Mouse (Mus musculus): Measurements from ENCODE around the gene Serinc5. TPM values are rescaled to one million over a fixed set of nuclear protein-coding genes. Genes with fewer than 3 reads are reported as not detected.
"Not testable (repeated sequence)": the region's sequence is repeated elsewhere in the genome, so short reads cannot be mapped to it uniquely, and the experiment has no call there.

Serinc5 gene
- polyA plus RNA-seq, 1 experiment from 2014 or later: 13.3 TPM

DNA sequence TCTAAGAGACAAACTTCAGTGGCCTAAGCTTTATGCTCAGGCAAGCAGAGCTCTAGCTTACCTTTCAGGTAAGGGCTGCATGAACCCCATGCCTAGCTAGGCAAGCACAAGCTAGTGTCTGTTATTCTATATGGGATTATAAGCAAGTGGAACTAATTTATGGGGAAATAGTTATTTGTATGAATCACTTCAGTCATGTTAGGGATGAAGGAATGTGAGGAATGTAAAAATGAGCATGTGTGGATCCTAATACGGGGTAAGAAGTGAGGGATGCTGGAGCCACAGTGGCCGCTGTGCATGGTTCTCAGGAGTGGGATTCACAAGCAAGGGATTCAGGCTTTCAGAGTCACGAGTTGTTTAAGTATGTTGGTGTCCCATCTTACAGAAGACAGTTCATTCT is 64.4 kb downstream of the Serinc5 start:
- Histone ChIP-seq H3K4me2 (no peak overlapping the region), H3K9ac (no peak overlapping the region), H3K4me1 (peaks cover 5% of the 10 kb centered on the region; the same call in 1 of the 2 replicates), H3K27me3 (no peaks in the 10 kb centered on the region), H3K27ac (no peak overlapping the region), H3K4me3 (no peak overlapping the region), H3K9me3 (replicated peaks) (no peaks in the 10 kb centered on the region), H3K36me3 (ENCODE audit: poor library complexity, severe bottlenecking) (no peaks in the 10 kb centered on the region)
- ATAC-seq: no peak
- 76% methylated on average over 3 of the region's 3 CpGs for WGBS

DNA sequence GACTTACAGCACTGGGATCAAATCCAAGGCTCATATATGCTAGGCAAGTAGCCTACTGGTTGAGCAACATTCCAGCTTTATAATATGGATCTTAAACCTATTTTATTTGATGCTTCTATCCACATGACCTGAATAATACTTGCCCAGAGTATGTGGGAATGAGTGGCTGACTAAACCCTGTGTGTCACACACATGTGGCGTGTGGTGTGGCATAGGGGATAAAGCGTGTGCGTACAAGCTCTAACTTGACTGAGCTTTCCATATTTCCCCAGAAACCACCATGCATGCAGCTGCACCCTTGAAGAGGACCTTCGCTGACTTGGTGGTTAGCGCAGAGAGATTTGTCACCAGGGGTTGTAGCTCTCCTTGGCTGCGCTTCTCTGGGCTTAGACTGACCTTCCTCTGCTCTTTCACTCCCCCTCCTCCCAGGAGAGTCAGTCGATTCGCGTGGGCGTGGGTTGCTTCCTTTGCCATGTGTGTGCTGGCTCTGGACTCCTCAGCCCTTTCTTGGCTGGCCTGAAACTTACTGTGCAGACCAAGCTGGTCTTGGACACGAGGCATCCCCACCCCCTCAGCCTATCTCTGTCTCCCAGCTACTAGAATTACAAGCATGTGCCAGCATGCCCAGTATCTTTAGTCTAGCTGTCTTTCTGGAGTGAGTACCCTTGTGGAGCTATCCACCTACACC is 65.2 kb downstream of the Serinc5 start:
- Histone ChIP-seq H3K4me3 (no peak overlapping the region), H3K4me1 (peaks cover 5% of the 10 kb centered on the region; the same call in 1 of the 2 replicates), H3K9me3 (replicated peaks) (no peaks in the 10 kb centered on the region), H3K36me3 (ENCODE audit: poor library complexity, severe bottlenecking) (no peaks in the 10 kb centered on the region), H3K27ac (no peak overlapping the region), H3K27me3 (no peaks in the 10 kb centered on the region), H3K4me2 (no peak overlapping the region), H3K9ac (no peak overlapping the region)
- no peak for ATAC-seq
- 80% methylated on average over 11 of the region's 11 CpGs for WGBS

DNA sequence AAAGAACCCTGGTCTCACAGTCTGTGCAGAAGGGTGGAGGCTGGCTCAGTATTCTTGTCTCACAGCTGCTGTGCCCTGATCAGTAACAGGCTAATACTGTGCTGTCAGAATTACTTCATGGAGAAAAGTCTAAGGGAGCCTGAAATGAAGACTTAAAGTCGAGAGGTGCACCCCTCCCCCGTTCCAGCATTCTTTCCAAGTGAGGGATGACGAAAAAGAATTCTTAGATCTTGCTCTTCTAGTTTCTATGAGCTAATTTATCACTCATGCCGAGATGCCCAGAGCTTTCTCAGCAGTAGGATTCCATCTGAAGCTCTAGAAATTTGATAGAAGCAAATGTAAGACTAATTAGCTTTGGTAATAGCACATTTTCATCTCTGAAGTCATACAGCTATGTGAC is 66.8 kb downstream of the Serinc5 start:
- Histone ChIP-seq H3K9ac (no peak overlapping the region), H3K4me1 (peaks cover 5% of the 10 kb centered on the region; the same call in 1 of the 2 replicates)
- WGBS: 69% methylated on average over 4 of the region's 4 CpGs

DNA sequence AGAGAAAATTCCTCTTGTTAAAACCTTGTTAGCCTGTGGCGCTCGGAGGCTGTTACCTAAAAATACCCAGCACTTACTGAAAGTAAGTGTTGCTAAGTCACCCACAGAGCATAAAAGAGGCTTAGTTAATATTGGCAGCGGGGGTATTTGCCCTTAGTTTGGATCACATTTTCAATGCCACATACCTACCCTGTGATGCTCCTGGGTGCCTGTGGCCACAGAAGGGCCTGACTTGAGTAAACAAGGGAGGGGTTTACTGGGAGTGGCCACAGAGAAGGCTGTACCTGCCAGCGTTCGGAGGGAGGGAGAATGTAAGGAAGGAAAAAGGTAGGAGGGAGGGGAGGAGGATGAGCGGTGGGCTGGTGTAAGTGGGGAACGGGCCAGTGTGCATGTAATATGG is 68.8 kb downstream of the Serinc5 start:
- Histone ChIP-seq H3K9ac (no peak overlapping the region), H3K4me1 (peaks cover 10% of the 10 kb centered on the region; the same call in 1 of the 2 replicates), H3K4me2 (no peak overlapping the region), H3K9me3 (replicated peaks) (no peaks in the 10 kb centered on the region), H3K27ac (no peak overlapping the region), H3K36me3 (ENCODE audit: poor library complexity, severe bottlenecking) (no peaks in the 10 kb centered on the region), H3K4me3 (no peak overlapping the region), H3K27me3 (no peaks in the 10 kb centered on the region)
- 85% methylated on average over 7 of the region's 7 CpGs for WGBS
- no peak for ATAC-seq

More for the DNA sequence above, 66.8 kb downstream of the Serinc5 start:
- no peak overlapping the region for H3K4me2 ChIP-seq
- no peak for ATAC-seq
- H3K4me3 ChIP-seq: no peak overlapping the region
- no peaks in the 10 kb centered on the region for H3K27me3 ChIP-seq
- H3K9me3 ChIP-seq (replicated peaks): no peaks in the 10 kb centered on the region
- no peaks in the 10 kb centered on the region for H3K36me3 ChIP-seq (ENCODE audit: poor library complexity, severe bottlenecking)
- H3K27ac ChIP-seq: no peak overlapping the region

DNA sequence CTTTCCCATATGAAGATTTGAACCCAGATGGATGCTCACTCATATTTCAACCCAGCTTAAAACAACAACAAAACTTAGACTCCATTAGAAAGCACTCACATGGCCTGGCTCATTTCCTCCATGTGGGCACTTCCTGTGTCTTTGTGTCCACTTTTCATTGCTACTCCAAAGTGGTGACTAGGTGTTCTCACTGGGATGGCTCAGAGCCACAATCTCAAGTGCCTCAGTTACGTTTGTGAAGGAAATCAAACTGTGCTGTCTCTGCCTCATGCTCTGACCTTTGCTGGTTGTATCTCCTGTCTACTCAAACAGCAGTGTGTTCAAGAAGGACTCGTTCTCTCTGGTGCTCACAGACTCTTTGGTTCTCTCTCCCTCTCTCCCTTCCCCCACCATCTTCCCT is 70.7 kb downstream of the Serinc5 start:
- Histone ChIP-seq H3K9ac (no peak overlapping the region), H3K9me3 (replicated peaks) (no peaks in the 10 kb centered on the region), H3K4me1 (0 out of 2 replicates have a peak, but pooled peaks cover 5% of the 10 kb centered on the region), H3K4me2 (no peak overlapping the region), H3K36me3 (ENCODE audit: poor library complexity, severe bottlenecking) (peaks cover 6% of the 10 kb centered on the region; the same call in 1 of the 2 replicates), H3K4me3 (no peak overlapping the region), H3K27ac (no peak overlapping the region), H3K27me3 (no peaks in the 10 kb centered on the region)
- no peak for ATAC-seq
- 75% methylated on average over 2 of the region's 2 CpGs for WGBS

DNA sequence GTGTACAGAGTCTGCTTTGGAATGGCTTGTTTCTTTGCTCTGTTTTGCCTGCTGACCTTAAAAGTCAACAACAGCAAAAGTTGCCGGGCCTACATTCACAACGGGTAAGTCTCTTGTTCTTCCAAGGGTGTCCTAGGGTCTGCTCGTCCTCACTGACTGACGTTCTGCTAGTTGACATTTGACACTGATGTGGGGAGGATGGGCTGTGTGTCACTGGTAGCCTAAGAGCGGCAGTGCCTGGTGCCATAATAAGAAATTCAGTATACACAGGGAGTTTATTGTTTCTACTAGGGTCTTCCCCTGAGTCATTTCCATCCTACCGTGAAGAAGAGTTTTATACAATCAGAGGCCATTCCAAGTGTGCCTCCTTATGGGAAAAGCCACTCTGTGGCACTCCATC is 71.9 kb downstream of the Serinc5 start:
- no peak overlapping the region for H3K4me3 ChIP-seq
- H3K4me1 ChIP-seq: 0 out of 2 replicates have a peak, but pooled peaks cover 5% of the 10 kb centered on the region
- H3K9ac ChIP-seq: no peak overlapping the region
- no peaks in the 10 kb centered on the region for H3K9me3 ChIP-seq (replicated peaks)
- H3K27me3 ChIP-seq: no peaks in the 10 kb centered on the region
- H3K4me2 ChIP-seq: no peak overlapping the region
- WGBS: 69% methylated on average over 6 of the region's 6 CpGs
- H3K27ac ChIP-seq: no peak overlapping the region
- H3K36me3 ChIP-seq (ENCODE audit: poor library complexity, severe bottlenecking): peaks cover 9% of the 10 kb centered on the region; the same call in 1 of the 2 replicates
- no peak for ATAC-seq

DNA sequence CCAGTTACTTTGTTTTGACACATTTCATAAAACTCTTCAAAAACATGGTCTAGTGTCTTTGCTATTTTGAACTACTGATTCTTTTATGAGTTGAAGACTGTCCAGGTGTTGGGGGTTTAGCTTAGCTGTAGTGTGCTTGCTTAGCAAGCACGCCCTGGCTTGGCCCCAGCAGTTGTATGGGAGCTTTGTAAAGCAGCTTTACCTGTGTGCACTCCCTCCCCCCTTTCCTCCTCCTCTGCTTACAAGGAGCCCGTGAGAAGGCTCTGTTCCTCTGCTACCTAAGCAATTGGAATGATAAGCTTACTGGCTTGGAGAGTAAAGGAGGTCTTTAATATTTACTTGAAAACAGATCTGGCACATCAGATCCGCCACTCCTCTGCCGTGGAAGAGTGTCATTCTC is 72.6 kb downstream of the Serinc5 start:
- Histone ChIP-seq H3K36me3 (ENCODE audit: poor library complexity, severe bottlenecking) (peaks cover 13% of the 10 kb centered on the region; the same call in 1 of the 2 replicates), H3K4me1 (0 out of 2 replicates have a peak, but pooled peaks cover 5% of the 10 kb centered on the region), H3K9me3 (replicated peaks) (no peaks in the 10 kb centered on the region), H3K27ac (no peak overlapping the region), H3K4me3 (no peak overlapping the region), H3K27me3 (no peaks in the 10 kb centered on the region), H3K4me2 (no peak overlapping the region), H3K9ac (no peak overlapping the region)
- ATAC-seq: no peak
- WGBS: 67% methylated on average over 4 of the region's 4 CpGs

DNA sequence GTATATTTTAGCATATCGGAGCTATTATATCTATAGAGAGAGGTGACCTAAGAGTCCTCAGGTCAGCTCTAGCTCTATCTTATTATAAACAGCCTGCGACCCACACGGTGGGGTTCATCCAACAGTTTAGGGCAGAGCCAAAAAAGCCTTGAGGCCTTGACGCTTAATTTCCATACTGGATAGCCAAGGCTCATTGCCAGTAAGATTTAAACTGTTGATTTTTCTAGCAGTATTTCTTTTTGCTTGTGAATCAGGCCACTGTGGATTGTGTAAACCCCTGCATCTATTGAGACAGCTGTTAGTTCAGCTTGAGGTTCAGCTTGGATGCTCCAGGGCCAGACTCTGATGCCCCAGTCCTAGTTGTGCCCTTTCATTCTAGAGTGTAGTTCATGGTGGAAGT is 73.4 kb downstream of the Serinc5 start:
- no peaks in the 10 kb centered on the region for H3K9me3 ChIP-seq (replicated peaks)
- H3K4me2 ChIP-seq: no peak overlapping the region
- no peak for ATAC-seq
- 90% methylated on average over 4 of the region's 4 CpGs for WGBS
- H3K9ac ChIP-seq: no peak overlapping the region
- H3K27ac ChIP-seq: no peak overlapping the region
- H3K27me3 ChIP-seq: no peaks in the 10 kb centered on the region
- H3K4me3 ChIP-seq: no peak overlapping the region
- H3K36me3 ChIP-seq (ENCODE audit: poor library complexity, severe bottlenecking): peaks cover 13% of the 10 kb centered on the region; the same call in 1 of the 2 replicates
- 0 out of 2 replicates have a peak, but pooled peaks cover 5% of the 10 kb centered on the region for H3K4me1 ChIP-seq

DNA sequence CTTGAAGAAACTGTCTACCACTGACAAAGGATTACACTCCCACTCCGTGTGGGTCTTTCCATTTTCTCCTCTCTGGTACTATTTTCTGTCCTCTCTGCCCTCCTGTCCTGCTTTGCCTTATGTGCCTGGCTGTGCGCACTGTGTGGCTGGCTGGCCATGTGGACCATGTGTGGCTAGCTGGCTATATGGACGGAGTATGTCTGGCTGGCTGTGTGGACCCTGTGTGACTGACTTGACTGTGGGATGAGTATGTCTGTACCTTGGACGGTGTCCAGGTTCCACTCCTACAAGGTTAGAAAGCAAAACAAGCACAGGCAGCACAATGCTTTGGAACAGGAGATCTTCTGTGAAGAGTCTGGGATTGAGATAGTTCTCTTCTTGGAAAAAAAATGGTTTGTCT is 74.4 kb downstream of the Serinc5 start:
- H3K4me1 ChIP-seq: 0 out of 2 replicates have a peak, but pooled peaks cover 5% of the 10 kb centered on the region
- H3K36me3 ChIP-seq (ENCODE audit: poor library complexity, severe bottlenecking): peaks cover 13% of the 10 kb centered on the region; the same call in 1 of the 2 replicates
- H3K27me3 ChIP-seq: no peaks in the 10 kb centered on the region
- ATAC-seq: no peak
- no peaks in the 10 kb centered on the region for H3K9me3 ChIP-seq (replicated peaks)
- H3K27ac ChIP-seq: no peak overlapping the region
- H3K4me2 ChIP-seq: no peak overlapping the region
- no peak overlapping the region for H3K9ac ChIP-seq
- 95% methylated on average over 4 of the region's 4 CpGs for WGBS
- H3K4me3 ChIP-seq: no peak overlapping the region

DNA sequence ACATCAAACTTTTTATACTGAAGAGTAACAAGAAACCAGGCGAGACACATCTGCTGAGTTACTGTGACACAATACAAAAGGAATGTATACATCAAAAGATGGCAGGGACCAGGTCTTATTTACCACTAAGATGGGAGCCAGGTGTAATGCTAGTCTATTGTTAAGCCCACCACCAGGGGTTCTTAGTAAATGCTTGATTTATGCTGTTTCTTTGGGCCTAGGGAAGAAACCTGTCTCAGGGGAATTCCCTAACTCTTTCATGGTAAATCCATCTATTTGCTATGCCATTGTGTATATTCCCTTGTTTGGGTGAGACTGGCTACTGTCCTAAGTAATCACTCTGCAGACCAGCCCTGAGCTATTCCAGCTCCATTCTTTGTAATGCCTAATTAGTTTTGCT is 76.3 kb downstream of the Serinc5 start:
- not testable (repeated sequence) for H3K27ac ChIP-seq; H3K9me3 ChIP-seq (replicated peaks); H3K9ac ChIP-seq; H3K4me1 ChIP-seq; ATAC-seq; H3K4me3 ChIP-seq; H3K4me2 ChIP-seq; H3K27me3 ChIP-seq
- WGBS: 79% methylated on average over 1 of the region's 1 CpGs
- H3K36me3 ChIP-seq (ENCODE audit: poor library complexity, severe bottlenecking): peaks cover 13% of the 10 kb centered on the region; the same call in 1 of the 2 replicates

DNA sequence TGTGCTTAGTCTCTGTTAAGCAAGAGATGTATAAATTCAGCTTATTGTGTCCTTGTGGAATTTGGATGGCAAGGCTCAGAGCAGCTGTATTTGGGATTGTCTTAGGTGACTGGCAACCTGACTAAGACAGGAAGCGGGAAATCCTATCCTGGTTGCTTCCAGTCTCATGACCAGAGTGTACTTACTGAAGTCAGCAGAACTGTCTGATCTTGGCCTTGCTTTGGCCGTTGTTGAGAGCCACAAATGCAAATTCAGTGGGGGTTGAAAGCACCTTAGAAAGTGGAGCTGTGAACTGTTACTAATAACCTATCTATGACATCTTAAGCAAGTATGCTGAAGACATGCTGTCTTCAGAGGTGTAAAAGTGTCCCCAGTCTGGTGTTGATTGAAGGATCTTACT is 78.2 kb downstream of the Serinc5 start:
- H3K27me3 ChIP-seq: no peaks in the 10 kb centered on the region
- H3K9me3 ChIP-seq (replicated peaks): no peaks in the 10 kb centered on the region
- H3K4me2 ChIP-seq: no peak overlapping the region
- H3K27ac ChIP-seq: no peak overlapping the region
- H3K4me1 ChIP-seq: no peaks in the 10 kb centered on the region
- no peak for ATAC-seq
- H3K4me3 ChIP-seq: no peak overlapping the region
- peaks cover 13% of the 10 kb centered on the region; the same call in 1 of the 2 replicates for H3K36me3 ChIP-seq (ENCODE audit: poor library complexity, severe bottlenecking)
- no peak overlapping the region for H3K9ac ChIP-seq
- 90% methylated on average over 2 of the region's 2 CpGs for WGBS

DNA sequence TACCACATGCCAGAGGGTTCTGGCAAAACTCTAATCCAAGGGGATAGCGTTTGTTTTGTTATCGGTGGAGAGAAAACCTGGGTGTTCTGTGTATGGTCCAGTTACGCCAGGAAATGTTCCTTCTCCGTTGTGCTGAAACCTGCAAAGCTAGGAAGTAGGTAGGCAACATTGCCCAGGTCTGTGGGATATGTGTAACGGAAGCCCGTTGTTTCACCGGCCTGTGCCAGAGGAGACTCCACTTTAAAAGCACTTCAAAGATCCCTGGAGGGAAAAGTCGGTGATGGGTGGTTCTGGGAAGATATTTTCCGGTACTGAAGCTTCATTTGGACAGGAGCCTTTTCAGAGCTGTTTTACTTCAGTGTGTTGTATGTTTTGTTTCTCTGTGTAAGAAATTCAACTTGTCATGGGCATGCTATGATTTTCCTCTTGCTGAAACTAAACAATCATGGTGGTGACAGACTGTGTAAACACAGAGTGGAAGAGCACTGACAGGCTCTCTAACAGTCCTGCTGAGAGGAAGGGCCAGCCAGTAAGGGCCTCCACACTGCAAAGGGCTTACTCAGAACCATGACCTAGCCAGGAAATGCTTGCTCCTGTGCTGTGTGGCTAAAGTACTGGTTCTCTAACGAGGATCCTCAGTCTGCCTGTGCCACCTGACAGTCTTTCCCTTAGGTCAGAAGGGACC is 83.1 kb downstream of the Serinc5 start:
- Histone ChIP-seq H3K27me3 (no peaks in the 10 kb centered on the region), H3K4me1 (peaks cover 17% of the 10 kb centered on the region), H3K27ac (no peak overlapping the region), H3K4me3 (no peak overlapping the region), H3K36me3 (ENCODE audit: poor library complexity, severe bottlenecking) (no peaks in the 10 kb centered on the region), H3K9me3 (replicated peaks) (no peaks in the 10 kb centered on the region), H3K9ac (no peak overlapping the region), H3K4me2 (no peak overlapping the region)
- 85% methylated on average over 10 of the region's 10 CpGs for WGBS
- ATAC-seq: no peak
